Mouse (Mus musculus) liver, postnatal 0 days (tissue): ENCODE data around the gene Ubr3.

ENCODE experiments used
- CTCF ChIP-seq: sonication (generic); IDR thresholded peaks from 2 replicates; pipeline ENCODE4 v1.5.1; 2016; ENCODE audit warnings: antibody characterized with exemption, low read depth
- EP300 ChIP-seq: IDR thresholded peaks from 2 replicates; pipeline ENCODE4 v1.6.1; 2016; ENCODE audit warnings: antibody characterized with exemption, low read depth, mild to moderate bottlenecking

GRCm38 (mm10) chr2:70037221-70037620, 140.2 kb downstream of the Ubr3 start:
- TF ChIP-seq EP300 = no peak
- TF ChIP-seq CTCF = peak; percentile 67
